Mouse (Mus musculus): ENCODE data around the gene Cib4.
A peak's percentile ranks its signal among the peaks of the same experiment; 100 is the strongest.

Gene Cib4

DNA sequence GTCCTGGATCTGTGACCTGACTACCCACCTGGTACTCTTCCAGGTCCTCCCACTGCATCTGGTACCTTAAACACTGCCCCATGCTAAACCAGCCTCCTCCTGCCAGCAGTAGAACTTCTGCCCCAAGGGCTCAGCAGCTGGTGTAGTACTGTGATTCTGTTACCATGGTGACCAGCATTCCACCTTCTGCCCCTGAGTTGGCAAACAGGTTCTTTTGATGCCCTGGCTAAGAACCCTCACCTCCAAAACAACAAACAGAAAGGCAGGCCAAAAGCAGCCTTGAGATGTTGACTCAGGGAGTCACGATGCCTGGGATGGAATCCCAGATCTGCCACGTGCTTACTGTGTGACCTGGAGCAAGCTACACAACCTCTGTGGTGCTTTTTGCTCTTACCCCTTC lies at the start of gene Cib4:
TSS of gene Cib4 (minus strand) at position 139 of the 400 bp plus-strand sequence.
- ATAC-seq (ENCODE audit: insufficient number of reproducible peaks, low FRiP score, low TSS enrichment): no peak

DNA sequence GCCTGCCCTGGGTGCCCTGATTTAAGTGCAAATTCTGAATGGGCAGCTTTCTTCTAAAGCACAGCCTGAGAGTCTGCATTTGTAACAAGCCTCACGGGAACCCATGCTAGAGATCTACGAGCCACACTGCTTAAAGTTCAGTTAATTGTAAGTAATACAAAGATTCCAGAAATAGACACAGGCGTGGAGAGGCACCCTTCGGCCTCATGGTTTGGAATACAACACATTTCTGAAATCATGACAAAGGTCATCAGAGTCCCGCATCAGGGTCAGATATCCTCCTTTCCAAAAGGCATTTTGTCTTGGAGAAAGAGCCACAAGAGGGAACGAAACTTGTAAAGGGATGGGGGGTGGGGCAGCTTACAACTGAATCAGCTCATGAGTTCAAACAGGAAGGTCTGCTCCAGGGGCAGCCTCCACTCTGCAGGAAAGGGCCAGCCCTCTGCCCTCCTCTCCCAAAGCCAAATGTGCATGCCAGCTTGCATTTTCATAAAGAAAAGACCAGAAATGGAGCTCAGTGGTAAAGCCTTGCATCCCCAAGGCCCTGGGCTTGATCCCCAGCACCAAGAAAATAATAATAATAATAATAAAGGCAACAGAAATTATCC lies 49.4 kb upstream of the Cib4 start:
- ATAC-seq (ENCODE audit: insufficient number of reproducible peaks, low FRiP score, low TSS enrichment): no peak

DNA sequence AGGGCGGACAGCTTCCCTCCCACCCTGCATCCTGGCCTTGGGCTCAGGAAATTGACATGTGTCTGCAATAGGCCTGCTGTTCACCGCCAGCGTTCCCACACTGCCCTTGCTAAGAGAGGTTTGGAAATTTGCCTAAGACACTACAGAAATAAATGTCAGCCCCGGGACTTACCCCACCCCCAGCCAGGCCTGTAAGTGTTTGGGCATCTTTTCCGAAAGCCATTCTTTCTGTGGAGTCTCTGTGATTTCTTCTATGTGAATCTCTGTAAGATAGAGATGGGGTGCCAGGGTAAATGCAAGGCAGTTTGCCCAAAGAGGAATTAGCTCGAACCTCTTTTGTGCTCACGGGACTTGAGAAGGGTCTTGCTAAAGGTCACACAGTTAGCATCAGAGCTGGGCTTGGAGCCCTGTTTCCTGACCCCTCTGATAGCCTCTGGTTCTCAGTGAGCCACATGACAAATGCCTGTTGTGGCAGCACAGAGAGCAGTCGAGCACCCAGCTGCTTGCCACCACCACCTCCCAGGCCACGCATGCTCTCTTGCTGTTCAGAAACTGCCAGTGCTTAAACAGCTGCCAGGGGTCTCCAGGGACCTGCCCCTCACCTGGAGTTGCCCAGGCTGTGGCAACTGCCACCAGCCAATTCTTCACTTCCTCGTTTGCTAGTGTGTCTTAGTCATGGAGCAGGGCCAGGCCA lies 48.3 kb upstream of the Cib4 start:
- ATAC-seq (ENCODE audit: insufficient number of reproducible peaks, low FRiP score, low TSS enrichment): no peak

DNA sequence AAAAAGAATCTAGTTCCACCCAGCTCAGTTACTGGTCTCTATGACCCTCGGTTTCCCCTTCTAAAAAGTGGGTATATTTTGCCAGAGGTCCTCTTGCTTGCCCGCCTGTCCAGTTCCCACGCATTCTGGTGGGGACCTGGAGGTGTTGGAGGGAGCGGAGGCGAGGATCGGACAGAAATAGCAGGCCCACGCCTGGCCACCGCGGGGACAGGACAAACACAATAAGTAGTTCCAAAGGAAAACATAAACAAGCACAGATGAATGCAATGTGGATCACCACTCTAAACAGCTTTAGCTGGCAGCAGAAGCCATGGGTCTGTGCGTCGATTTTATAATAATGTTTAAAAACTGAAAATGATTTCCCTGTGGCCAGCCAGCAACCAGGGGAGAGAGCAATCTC lies 47.7 kb upstream of the Cib4 start:
- no peak for ATAC-seq (ENCODE audit: insufficient number of reproducible peaks, low FRiP score, low TSS enrichment)

DNA sequence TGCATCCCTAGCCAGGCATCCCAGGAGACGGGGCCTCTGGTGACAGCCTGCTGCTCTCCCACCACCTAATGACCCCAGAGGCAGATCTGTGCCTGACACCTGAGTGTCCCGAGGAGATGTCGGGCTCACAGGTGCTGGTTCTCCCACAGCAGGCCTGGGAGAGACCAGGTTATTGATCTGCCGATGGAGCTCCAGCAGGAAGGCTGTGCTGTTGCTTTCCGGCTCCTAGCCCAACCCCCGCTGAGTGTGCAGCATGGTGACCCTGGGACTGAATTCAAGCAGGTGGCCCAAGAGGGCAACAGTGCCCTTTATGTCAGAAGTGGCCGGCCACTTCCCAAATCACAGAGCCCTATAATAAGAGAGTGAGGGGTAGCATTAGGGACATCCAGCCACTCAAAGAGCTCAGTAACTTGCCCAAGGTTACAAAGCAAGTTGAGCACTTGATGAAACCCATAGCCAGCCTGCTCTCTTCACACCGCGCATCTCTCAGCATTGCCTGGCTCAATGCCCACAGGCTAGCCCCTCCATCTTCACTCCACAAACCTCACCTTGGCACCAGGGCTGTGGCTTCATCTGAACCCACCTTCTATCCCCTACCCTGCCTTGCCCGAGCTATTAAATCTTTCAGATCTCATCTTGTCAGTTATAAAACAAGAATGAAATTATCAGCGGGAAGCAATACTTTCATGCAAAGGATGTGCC lies 46.8 kb upstream of the Cib4 start:
- no peak for ATAC-seq (ENCODE audit: insufficient number of reproducible peaks, low FRiP score, low TSS enrichment)

DNA sequence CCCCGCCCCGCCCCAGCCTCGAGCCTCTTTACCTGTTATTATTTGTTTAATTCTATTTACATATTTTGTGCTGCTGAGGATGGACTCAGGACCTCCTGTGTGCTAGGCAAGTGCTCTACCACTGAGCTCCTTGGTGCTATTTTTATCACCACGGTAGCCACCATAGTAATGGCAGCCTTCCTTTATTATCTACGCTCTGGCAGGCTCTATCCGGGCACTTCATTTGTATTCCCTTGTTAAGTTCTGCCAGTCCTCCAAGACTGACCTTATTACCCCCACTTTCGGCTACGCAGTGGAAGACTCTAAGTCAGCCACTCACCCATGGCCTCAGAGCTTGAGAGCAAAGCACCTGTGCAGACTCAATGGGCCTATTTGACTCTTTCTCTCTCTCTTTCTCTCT lies 46.1 kb upstream of the Cib4 start:
- ATAC-seq (ENCODE audit: insufficient number of reproducible peaks, low FRiP score, low TSS enrichment): no peak

DNA sequence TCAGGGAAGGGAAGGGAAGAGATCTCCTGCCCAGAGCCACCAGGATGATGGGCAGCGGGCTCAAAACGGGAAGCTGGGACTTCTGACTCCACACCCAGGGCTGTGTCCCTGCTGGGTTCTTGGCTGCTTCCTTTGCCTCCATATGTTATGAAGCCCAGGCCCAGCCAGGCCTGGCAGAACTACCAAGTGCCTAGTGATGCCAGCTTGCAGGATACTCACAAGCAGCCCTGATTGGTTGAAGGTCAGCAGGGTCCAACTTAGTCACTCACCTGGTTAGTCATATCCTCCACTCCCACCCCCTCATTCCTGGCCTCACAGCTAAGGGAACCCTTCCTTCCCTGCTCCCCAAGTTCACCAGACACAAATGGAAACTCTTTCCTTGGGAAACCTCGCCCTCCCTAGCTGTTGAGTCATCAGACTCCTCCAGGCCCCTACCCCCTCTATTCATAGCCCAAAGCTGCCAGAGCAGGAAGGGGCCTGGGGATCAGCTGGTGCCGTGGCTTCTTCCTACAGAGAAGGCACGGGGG lies 45.6 kb upstream of the Cib4 start:
- ATAC-seq (ENCODE audit: insufficient number of reproducible peaks, low FRiP score, low TSS enrichment): peak; percentile 72

DNA sequence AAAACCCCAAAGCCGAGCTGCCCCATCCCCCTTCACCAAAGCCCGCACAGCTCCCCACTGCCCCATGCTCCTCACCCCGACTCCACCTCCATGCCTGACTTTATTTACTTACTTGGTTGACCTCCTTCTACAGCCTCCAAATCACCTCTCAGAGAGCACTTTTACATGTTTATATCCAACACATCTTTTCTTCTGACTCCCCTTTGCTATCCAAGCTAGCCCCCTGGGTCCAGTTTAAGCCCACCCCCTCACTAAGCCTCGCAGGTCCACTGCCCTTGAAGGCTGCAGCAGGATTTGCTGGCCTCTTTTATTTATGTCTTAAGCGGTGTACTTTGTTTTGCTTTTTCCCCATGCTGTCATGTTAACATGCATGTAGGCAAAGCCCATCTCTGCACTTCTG lies 44.6 kb upstream of the Cib4 start:
- no peak for ATAC-seq (ENCODE audit: insufficient number of reproducible peaks, low FRiP score, low TSS enrichment)

DNA sequence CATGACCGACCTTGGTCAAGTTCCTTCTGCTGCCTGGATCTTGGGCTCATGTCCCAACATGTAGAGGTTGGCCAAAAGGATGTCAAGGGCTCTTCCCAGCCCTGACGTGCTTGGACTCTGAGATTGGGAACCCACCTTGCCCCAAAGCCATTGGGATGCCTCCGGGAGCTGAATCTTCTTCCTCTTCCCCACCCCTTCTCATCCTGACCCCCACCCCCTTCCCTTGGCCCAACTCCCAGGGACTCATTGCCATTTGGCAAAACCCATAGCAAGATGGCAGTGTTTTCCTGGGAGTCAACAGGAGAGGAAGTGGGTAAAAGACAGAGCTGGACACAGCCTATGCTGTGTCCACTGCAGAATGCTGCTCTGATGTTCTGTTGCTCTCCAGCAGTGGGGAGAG lies 43.9 kb upstream of the Cib4 start:
- ATAC-seq (ENCODE audit: insufficient number of reproducible peaks, low FRiP score, low TSS enrichment): no peak

DNA sequence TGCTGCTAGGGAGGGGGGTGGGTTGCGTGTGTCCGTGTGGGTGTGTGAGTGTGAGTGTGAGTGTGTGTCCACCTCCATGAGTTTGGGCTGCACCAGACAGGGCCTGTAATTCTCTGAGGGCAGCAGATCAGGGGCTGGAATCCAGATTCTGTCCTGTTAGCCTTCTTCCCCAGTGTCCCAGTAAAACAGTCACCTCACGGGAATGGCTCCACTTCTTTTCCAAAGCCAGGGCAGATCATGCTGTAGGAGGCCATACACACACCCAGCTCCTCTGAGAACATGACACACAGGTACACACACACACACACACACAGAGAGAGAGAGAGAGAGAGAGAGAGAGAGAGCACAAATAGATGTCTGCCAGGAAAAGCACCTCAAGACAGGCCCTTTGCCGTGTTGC lies 43.4 kb upstream of the Cib4 start:
- no peak for ATAC-seq (ENCODE audit: insufficient number of reproducible peaks, low FRiP score, low TSS enrichment)

DNA sequence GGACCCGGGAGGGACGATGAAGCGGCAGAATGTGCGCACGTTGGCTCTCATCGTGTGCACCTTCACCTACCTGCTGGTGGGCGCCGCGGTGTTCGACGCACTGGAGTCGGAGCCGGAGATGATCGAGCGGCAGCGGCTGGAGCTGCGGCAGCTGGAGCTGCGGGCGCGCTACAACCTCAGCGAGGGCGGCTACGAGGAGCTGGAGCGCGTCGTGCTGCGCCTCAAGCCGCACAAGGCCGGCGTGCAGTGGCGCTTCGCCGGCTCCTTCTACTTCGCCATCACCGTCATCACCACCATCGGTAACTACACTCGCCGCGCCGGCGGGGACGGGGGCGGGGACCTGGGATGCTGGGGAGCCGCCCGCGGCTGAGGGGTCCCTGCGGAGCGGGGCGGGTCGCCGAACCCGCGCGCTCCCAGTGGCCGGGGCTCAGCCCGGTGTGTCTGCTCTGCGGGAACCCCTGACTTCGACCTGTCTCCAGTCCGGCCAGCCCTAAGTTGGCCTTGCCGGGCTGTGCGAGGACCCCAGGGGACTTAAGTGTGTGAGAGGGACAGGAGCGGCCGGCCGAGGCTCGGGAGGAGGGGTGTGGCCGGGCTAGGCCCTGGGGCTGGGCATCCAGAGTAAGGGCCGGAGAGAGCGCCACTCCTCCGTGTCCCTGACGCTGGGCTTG lies 42.8 kb upstream of the Cib4 start:
- ATAC-seq (ENCODE audit: insufficient number of reproducible peaks, low FRiP score, low TSS enrichment): no peak

DNA sequence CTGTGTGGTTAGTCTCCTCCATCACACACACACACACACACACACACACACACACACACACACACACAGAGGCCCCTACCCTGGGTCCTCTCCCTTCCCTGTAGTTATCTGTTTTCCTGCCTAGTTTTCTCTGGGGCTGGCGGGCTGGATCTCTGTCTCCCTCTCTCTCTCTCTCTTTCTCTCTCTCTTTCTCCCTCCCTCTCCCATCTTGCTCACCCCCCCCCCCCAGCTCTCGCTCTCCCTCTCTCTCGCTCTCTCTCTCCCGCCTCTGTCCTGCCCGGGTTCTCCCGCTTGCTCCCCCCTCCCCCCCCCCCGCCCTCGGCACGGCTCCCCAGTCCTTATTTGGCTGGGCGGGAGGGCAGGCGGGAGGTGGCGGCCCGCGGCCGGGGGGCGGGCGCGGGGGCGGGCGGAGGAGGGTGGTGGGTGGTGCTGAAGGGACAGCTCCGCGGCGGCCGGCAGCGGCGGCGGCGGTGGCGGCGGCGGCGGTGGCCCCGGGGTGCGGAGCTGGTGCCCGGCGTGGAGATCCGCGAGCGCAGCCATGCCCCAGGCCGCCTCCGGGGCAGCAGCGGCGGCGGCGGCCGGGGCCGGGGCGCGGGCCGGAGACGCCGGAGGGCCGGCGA lies 42.2 kb upstream of the Cib4 start, which contains the start of gene Kcnk3:
TSS of gene Kcnk3 (plus strand) at position 490 of the 620 bp plus-strand sequence.
- ATAC-seq (ENCODE audit: insufficient number of reproducible peaks, low FRiP score, low TSS enrichment): no peak

DNA sequence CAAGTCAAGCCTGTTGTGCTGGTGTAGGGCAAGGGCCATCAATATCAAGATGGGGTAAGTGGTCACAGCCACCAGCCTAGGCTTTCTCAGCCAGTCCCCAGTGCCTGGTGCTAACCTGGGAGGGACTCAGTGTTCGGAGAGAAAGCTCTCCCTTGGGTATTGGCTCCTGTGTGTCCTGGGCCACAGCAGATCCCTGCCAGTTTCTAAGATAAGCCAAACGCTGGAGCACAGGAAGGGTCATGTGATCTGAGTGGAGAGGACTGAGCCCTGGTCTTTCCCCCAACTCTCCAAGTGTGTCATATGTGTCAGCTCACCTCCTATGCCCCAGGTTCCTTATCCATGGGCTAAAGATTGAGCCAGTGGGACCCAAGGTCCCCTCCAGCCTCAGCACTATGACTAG lies 41.5 kb upstream of the Cib4 start:
- ATAC-seq (ENCODE audit: insufficient number of reproducible peaks, low FRiP score, low TSS enrichment): no peak

DNA sequence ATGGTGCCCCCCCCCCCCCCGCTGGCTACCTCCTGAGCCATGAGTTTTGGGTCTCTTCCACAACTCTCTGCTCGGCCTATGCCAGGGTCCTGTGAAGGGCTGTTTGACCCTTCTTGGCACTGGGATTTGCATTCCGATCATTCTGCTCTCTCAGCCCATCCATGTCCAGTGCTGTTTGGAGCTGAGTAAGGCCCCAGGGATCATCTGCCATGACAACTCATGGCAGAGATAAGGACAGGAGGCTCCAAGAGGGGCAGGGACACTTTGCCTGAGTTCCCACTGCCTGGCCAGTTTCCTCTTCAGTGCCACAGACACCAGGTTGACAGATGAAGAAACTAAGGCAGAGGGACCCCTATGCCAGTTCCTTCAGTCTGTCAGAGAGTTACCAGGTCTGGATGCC lies 41.0 kb upstream of the Cib4 start:
- ATAC-seq (ENCODE audit: insufficient number of reproducible peaks, low FRiP score, low TSS enrichment): peak; percentile 50

DNA sequence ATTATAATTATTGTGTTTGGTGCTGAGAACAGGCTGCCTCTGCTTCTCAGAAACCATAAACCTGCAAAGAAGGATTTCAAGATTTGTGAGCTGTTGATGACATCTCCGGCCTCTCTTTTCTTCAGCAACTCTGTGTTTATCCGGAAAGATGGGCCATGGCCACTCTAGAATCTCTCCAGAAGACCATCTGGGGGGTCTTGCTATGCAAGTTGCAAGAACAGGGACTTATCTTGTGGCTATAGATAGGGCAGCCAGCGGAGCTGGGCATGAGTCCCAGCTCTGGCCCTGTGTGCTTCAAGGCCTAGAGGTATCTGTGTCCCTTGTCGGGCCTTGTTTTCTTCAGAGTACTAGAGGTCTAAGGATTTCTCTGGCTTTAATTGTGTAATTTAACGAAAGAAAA lies 36.4 kb upstream of the Cib4 start:
- ATAC-seq (ENCODE audit: insufficient number of reproducible peaks, low FRiP score, low TSS enrichment): no peak

DNA sequence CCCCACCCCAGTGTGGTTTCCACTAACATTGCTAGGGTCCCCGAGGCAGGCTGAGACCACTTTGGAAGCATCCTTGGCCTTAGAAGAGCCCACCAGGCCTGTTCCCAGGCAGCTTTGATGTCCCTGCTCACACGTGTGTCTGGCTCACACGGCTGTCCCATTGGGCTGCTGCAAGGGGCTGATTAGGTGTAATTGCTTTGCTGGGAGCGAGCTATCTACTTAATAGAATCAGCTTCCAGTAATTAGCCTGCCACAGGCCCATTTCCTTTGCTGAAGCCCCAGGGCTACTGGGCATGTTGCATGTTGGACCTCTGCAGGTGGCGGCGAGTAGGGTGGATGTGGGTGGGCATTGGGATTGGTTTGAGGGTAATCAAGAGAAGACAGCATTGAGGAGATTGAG lies 35.1 kb upstream of the Cib4 start:
- ATAC-seq (ENCODE audit: insufficient number of reproducible peaks, low FRiP score, low TSS enrichment): no peak

DNA sequence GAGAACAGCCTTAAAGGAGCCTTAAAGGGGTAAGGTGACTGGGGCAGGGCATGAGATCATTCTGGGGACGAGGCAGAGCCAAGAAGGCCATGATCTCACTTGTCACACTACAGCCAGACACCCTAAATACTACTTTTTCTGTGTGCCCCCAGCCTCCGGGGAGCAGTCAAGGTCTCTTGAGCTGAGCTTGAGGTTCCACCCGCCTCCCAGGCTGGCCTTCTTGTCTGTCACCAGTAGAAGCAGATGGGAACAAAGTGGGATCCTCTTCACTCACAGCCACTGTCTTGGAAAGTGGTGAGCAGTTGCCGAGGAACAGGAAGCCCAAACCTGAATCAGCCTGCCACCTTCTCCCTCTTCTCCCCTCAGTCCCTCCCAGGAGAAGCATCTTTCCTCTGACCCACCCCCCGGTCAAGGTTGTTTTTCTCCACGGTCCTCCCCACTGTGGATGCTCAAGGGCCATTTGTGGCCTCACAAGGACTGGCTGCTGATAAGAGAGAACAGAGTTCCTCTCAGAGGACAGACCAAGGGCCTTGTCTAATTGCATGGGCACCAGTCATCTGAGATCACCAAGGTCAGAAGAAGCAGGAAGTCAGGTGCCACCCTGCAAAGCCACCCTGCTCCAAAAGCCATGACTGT lies 32.9 kb upstream of the Cib4 start:
- ATAC-seq (ENCODE audit: insufficient number of reproducible peaks, low FRiP score, low TSS enrichment): peak; percentile 2; the same call in 1 of the 2 replicates

DNA sequence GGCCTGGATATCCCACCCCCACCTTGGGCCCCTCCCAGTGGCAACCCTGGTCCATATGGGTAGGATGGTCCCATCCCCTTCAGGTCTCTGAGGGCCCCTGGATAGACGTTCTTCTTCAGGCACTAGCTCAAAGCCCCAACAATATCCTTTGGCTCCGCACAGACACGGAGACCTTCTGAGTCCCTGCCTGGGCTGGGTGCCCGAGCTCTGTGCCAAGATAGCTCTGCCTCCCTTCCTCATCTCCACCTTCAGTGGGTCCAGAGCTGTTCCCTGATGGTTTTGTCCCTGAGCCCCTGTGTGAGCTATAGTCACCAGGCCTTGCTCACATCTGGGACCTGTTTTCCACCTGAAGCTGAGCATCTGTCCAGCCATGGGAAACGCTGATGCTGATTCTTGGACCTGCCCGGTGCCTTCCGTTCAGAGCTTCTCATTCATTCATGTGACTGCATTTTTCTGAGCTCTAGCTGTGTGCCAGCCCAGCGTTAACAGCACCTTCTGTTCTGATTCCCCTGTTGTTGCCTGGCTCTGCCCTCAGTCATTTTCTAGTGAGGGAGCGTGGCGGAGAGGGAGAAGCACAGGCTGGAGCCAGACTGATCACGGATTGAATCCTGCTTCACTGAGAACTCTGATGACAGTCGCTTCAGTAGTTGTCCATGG lies 32.1 kb upstream of the Cib4 start:
- ATAC-seq (ENCODE audit: insufficient number of reproducible peaks, low FRiP score, low TSS enrichment): peak; percentile 80

DNA sequence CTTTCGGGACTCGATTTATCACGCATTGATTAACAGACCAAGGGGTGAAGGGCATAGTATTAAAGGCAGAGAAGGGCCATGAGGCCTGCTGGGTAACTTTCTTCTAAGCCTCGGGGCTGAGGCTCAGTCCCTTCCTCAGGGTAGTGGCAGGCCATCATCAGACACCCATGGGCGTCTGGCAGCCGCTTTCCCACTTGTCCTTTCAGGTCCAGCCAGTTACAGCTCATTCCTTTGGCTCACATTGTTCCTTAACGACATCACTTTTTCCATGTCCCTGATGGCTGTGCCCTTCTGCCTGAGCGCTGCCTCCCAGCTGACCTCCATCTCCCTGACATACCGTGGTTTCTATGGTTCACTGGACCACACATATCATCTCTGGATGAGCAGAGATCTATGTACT lies 31.6 kb upstream of the Cib4 start:
- ATAC-seq (ENCODE audit: insufficient number of reproducible peaks, low FRiP score, low TSS enrichment): peak; percentile 18

DNA sequence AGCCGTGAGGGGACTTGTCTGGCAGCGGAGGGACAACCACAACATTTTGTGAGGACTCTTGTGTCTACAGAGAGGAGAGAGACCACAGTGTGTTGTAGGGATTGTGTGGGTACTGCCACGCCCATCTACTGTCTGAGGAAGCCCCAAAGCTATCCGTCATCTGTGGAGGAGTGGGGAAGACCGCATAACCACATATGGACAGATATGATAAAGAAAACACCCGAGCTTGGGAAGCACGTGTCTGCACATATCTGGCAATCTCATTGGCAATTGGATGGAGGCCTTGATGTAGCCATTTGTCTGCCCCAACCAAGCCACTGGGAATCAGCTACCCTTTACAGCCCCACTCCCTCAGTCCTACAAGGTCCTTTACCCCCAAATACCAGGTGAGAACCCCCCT lies 30.6 kb upstream of the Cib4 start:
- ATAC-seq (ENCODE audit: insufficient number of reproducible peaks, low FRiP score, low TSS enrichment): no peak
